Mouse (Mus musculus) C3H10T1/2 (cell line): ENCODE results near the gene Rhox3c. TPM values are rescaled to one million over a fixed set of nuclear protein-coding genes. Genes with fewer than 3 reads are reported as not detected.

Source experiments
- polyA plus RNA-seq, 2 experiments: library from polyadenylated mRNA; unstranded; fragments of >200 nt; fragmentation: generic; extraction: Trizol; gene quantifications; one replicate each; pipeline ENCODE4 v1.2.1; 2012; ENCODE audit warnings: missing spikeins in 2 of 2

The Rhox3c gene
- not detected for polyA plus RNA-seq

DNA sequence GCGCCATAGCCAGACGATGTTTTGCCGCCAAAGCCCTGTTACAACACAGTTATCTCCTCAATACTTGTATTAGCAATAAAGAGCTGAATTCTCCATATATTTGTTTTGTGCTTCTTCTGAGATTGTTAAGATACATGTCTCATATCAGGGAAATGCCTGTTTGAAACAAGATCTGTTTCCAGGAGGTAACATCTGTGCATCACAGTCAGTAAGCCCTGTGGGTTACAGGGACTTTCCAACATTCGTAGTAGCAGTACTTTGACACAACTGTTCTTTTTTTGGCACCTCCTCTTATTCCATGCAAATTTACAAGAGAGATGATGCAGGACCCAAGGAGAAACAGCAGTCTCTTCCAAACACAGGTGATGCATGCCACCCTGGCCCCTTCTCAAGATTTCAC lies at the start of gene Rhox3c:
TSS of gene Rhox3c (plus strand) at position 301 of the 400 bp plus-strand sequence.

GRCm38 (mm10) chrX:37411767-37412166 lies 46.6 kb upstream of the Rhox3c start, which contains the start of gene Rhox2b:
Rhox2b (plus strand) TSS chrX:37412067.

DNA sequence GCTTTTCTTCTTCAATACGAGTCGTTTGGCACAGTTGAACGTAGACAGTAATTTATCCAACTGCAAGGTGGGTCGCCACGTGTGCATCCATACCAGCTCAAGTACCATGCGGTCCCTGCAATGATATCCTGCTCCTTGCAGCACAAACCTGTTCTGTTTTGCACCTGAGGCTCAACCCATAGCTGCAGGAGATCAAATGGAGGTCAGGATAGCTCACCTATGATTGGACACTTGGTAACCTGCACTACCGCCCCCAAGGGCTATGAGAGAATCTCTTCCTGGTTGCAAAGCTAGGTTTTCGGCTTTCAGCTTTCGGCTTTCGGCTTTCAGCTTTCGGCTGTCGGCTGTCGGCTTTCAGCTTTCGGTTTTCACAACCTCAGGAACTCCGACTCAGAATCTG lies 26.2 kb upstream of the Rhox3c start, which contains the start of gene Rhox4b:
TSS of gene Rhox4b (plus strand) at position 301 of the 400 bp plus-strand sequence.

DNA sequence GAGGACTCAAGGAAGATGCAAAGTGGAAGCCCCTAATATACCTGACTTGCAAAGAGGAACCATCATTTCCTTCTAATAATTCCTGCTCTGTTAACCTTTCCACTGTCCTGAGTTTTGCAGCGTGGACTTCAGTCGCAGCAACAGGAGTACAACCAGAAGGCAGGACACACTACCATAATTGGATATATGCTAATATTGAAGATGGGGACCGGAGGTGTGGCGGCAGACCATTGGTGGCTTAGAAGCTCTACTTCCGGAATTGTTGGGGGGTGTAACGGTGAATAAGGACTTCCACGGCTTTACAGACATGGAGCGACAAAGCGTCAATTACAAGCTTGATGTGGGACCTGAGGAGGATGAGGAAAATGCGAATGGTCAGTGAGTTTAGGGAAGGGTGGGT lies 5.0 kb upstream of the Rhox3c start, which contains the start of gene Rhox2c:
TSS of gene Rhox2c (plus strand) at position 301 of the 400 bp plus-strand sequence.

GRCm38 (mm10) chrX:37480037-37480436 lies 21.7 kb downstream of the Rhox3c start, which contains the start of gene Rhox4c:
Rhox4c (plus strand) TSS chrX:37480337.

GRCm38 (mm10) chrX:37514059-37514458 lies 55.7 kb downstream of the Rhox3c start, which contains the start of gene Rhox4d:
Rhox4d (plus strand) TSS chrX:37514359.

Other genes starting within 250 kb of the Rhox3c start
- gene Gm9, start 247.5 kb upstream of the Rhox3c start, polyA plus RNA-seq, result not detected
- not detected for gene Rhox1, start 236.3 kb upstream of the Rhox3c start, polyA plus RNA-seq
- not detected for gene Rhox2a, start 213.6 kb upstream of the Rhox3c start, polyA plus RNA-seq
- gene Rhox3a, start 208.7 kb upstream of the Rhox3c start, polyA plus RNA-seq, result not detected
- not detected for gene Rhox4a, start 193.2 kb upstream of the Rhox3c start, polyA plus RNA-seq
- not detected for gene Rhox3a2, start 78.6 kb upstream of the Rhox3c start, polyA plus RNA-seq
- gene Rhox4a2, start 67.7 kb upstream of the Rhox3c start, polyA plus RNA-seq, result not detected
- not detected for gene Rhox2b, start 46.5 kb upstream of the Rhox3c start, polyA plus RNA-seq
- not detected for gene Rhox4b, start 26.1 kb upstream of the Rhox3c start, polyA plus RNA-seq
- gene Rhox2c, start 4.9 kb upstream of the Rhox3c start, polyA plus RNA-seq, result not detected
- not detected for gene Rhox4c, start 21.8 kb downstream of the Rhox3c start, polyA plus RNA-seq
- gene Rhox2d, start 34.8 kb downstream of the Rhox3c start, polyA plus RNA-seq, result not detected
- gene Rhox4d, start 55.8 kb downstream of the Rhox3c start, polyA plus RNA-seq, result not detected
- gene Rhox2e, start 71.9 kb downstream of the Rhox3c start, polyA plus RNA-seq, result not detected
- gene Rhox3e, start 83.4 kb downstream of the Rhox3c start, polyA plus RNA-seq, result not detected
- gene Rhox4e, start 98.8 kb downstream of the Rhox3c start, polyA plus RNA-seq, result not detected
- not detected for gene Rhox2f, start 112.8 kb downstream of the Rhox3c start, polyA plus RNA-seq
- not detected for gene Rhox3f, start 122.4 kb downstream of the Rhox3c start, polyA plus RNA-seq
- gene Rhox4f, start 149.1 kb downstream of the Rhox3c start, polyA plus RNA-seq, result not detected
- gene Rhox3g, start 170.0 kb downstream of the Rhox3c start, polyA plus RNA-seq, result not detected
- not detected for gene Rhox2g, start 184.9 kb downstream of the Rhox3c start, polyA plus RNA-seq
- gene Rhox4g, start 192.7 kb downstream of the Rhox3c start, polyA plus RNA-seq, result not detected
- gene Rhox3h, start 210.2 kb downstream of the Rhox3c start, polyA plus RNA-seq, result not detected
- under 1 TPM in 1 of 2 experiments, not detected in 1; 0.04 TPM for gene Rhox2h, start 214.7 kb downstream of the Rhox3c start, polyA plus RNA-seq